Mouse (Mus musculus) T-cell, adult 66 days (primary cell): ENCODE data around the gene Ms4a13. TPM values are rescaled to one million over a fixed set of nuclear protein-coding genes. Genes with fewer than 3 reads are reported as not detected.

Source experiments
- total RNA-seq, 2 experiments: library from RNA; stranded (reverse); gene quantifications; 3 replicates in 1 of 2; 4 replicates in 1 of 2; pipeline ENCODE4 v1.2.4; 2023

Gene Ms4a13
- total RNA-seq = not detected

DNA sequence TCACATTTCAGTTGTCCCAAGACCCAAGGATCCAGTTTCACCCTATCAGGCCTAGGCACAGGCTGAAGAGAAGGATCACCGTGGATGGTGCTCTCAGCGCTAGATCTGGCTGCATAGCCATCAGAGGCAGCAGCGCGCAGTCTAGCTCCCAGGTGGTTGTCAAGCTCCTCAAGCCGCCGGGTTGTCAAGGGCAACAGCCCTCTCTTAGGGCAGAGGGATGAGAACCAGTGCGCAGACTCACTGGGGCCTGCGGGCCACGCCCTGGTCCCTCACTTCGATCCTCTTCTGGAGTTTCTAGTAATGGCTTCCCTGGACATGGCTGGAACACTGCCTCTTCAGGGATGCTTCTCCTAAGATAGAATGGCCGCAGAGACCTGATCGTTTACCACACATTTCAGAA lies at the start of gene Ms4a13:
Gene Ms4a13 (minus strand): TSS at position 192 of the 400 bp plus-strand sequence.

GRCm38 (mm10) chr19:11232348-11232747 lies 35.8 kb upstream of the Ms4a13 start, which contains the start of gene Ms4a12:
Gene Ms4a12 (minus strand): TSS chr19:11232448.

DNA sequence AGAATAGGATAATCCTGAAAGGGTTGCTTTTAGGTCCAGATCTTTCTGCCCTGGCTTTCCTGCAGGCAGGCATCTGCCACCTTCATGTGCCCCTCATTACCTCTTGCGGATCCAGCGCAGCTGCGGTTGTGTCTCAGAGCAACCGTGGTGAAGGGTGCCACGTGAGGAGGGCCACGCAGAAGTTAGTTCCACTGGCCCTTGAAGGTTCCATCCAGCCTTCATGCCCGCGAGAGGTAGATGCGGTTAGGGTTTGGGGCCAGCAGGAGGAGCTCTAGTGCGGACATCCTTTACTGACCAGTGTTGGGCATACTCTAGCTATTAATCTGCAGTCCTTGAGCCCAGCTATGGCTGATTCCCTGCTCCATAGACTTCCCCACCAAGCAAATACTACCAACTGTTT lies 31.4 kb downstream of the Ms4a13 start, which contains the start of gene 1700025F22Rik:
Gene 1700025F22Rik (minus strand): TSS at position 149 of the 400 bp plus-strand sequence.

DNA sequence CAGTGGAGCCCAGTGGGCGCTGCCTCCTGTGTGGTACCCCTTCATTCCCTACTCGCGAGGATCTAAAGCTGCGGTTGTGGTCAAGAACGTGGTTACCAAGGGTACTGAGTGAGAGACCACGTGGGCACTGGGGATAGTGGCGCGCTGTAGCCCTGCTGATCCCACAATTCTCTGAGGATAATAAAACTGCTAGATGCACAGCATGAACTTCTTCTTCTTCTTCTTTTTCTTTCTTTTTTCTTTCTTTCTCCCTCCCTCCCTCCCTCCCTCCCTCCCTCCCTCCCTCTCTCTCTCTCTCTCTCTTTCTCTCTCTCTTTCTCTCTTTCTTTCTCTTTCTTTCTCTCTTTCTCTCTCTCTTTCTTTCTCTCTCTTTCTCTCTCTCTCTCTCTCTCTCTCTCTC lies 65.8 kb downstream of the Ms4a13 start, which contains the start of gene 1700017D01Rik:
Gene 1700017D01Rik (minus strand): TSS at position 101 of the 400 bp plus-strand sequence.

Other genes with a start within 250 kb of the Ms4a13 start
- 10 to 100 TPM; 29.1 to 30.6 TPM for gene Ccdc86, start 247.5 kb downstream of the Ms4a13 start, total RNA-seq
- gene Ms4a10, start 222.1 kb downstream of the Ms4a13 start, total RNA-seq = not detected
- not detected for gene Ms4a15, start 203.5 kb downstream of the Ms4a13 start, total RNA-seq
- gene Ms4a18, start 178.7 kb downstream of the Ms4a13 start, total RNA-seq = not detected
- gene Ms4a8a, start 115.6 kb downstream of the Ms4a13 start, total RNA-seq = 1 to 10 TPM; 1.5 to 1.7 TPM
- gene 1700017D01Rik, start 65.9 kb downstream of the Ms4a13 start, total RNA-seq = not detected
- not detected for gene 1700025F22Rik, start 31.4 kb downstream of the Ms4a13 start, total RNA-seq
- not detected for gene Ms4a12, start 35.7 kb upstream of the Ms4a13 start, total RNA-seq
- 1 to 10 TPM in 1 of 2 experiments, under 1 TPM in 1; 0.62 to 3.3 TPM for gene Ms4a1, start 69.5 kb upstream of the Ms4a13 start, total RNA-seq
- not detected for gene Ms4a5, start 87.1 kb upstream of the Ms4a13 start, total RNA-seq
- not detected for gene Ms4a14, start 117.7 kb upstream of the Ms4a13 start, total RNA-seq
- gene Ms4a7, start 139.4 kb upstream of the Ms4a13 start, total RNA-seq = not detected
- gene Ms4a4a, start 178.8 kb upstream of the Ms4a13 start, total RNA-seq = 1 to 10 TPM; 1.2 to 2.3 TPM
- 10 to 100 TPM; 55.3 to 55.9 TPM for gene Ms4a4c, start 208.0 kb upstream of the Ms4a13 start, total RNA-seq
- gene Ms4a4b, start 246.8 kb upstream of the Ms4a13 start, total RNA-seq = 1,000 to 10,000 TPM in 1 of 2 experiments, 100 to 1,000 TPM in 1; 967 to 1,146 TPM